Mouse (Mus musculus) MEL (cell line): ENCODE data around the gene Cpeb4.

Experiments
- CTCF ChIP-seq, 3 experiments: IDR thresholded peaks in 2 of 3; conservative IDR thresholded peaks in 1 of 3; 2 replicates each; pipeline ENCODE4 v1.5.1; 2011 to 2012; ENCODE audit warnings: low read length in 3 of 3, low read depth in 2 of 3, mild to moderate bottlenecking in 2 of 3, improper control_type of control experiment in 1 of 3, inconsistent platforms in 1 of 3, mixed read lengths in 1 of 3, moderate library complexity in 1 of 3; ENCODE audit not compliant: control insufficient read depth in 1 of 3, insufficient read depth in 1 of 3, poor library complexity in 1 of 3, severe bottlenecking in 1 of 3
- ELF1 ChIP-seq: IDR thresholded peaks from 2 replicates; pipeline ENCODE4 v1.6.1; 2014; ENCODE audit warnings: low read depth, mild to moderate bottlenecking, inconsistent platforms, low read length, improper control_type of control experiment, moderate library complexity
- HCFC1 ChIP-seq: IDR thresholded peaks from 2 replicates; pipeline ENCODE4 v1.6.1; 2012; ENCODE audit warnings: low read depth, mild to moderate bottlenecking, inconsistent platforms, low read length, improper control_type of control experiment, moderate library complexity
- JUND ChIP-seq: IDR thresholded peaks from 2 replicates; pipeline ENCODE4 v1.6.1; 2011; ENCODE audit warnings: low read depth, mild to moderate bottlenecking, improper control_type of control experiment, low read length
- MAZ ChIP-seq: IDR thresholded peaks from 2 replicates; pipeline ENCODE4 v1.6.1; 2012; ENCODE audit warnings: low read depth, mild to moderate bottlenecking, inconsistent platforms, low read length, improper control_type of control experiment
- POLR2AphosphoS5 ChIP-seq: IDR thresholded peaks from 2 replicates; pipeline ENCODE4 v1.6.1; 2012; ENCODE audit warnings: low read depth, borderline replicate concordance, mild to moderate bottlenecking, inconsistent platforms, low read length, moderate library complexity, mixed read lengths
- TBP ChIP-seq: IDR thresholded peaks from 2 replicates; pipeline ENCODE4 v1.8.0; 2011; ENCODE audit warnings: low read depth, low read length, improper control_type of control experiment
- USF1 ChIP-seq: IDR thresholded peaks from 2 replicates; pipeline ENCODE4 v1.6.1; 2014; ENCODE audit warnings: low read depth, mild to moderate bottlenecking, inconsistent platforms, low read length, improper control_type of control experiment, moderate library complexity
- ZC3H11A ChIP-seq: IDR thresholded peaks from 2 replicates; pipeline ENCODE4 v1.6.1; 2012; ENCODE audit warnings: low read depth, mild to moderate bottlenecking, inconsistent platforms, low read length, improper control_type of control experiment
- ZKSCAN1 ChIP-seq: IDR thresholded peaks from 2 replicates; pipeline ENCODE4 v1.6.1; 2012; ENCODE audit warnings: low read depth, mild to moderate bottlenecking, inconsistent platforms, low read length, improper control_type of control experiment, moderate library complexity

DNA sequence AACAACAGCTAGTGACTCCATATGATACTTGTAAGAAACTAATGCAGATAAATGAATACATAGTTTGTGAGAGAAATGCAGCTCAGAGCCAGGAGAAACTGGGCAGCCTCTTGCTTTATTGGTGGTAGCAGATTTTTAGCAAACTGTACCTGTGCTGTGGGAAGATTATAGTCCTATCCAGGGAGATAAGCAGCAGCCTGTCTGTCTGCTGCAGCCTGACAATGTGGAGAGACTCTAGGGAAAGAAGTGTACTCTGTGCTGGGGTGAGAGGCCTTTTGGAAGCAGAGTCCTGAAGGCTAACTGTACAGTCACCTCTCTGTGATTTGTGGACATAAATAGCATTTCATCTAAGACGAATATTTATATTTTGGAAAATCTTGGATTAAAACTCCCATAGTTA is 11.7 kb downstream of the Cpeb4 start:
- TF ChIP-seq CTCF (IDR thresholded peaks at IDR 0.05 in 2 of 3, conservative IDR thresholded peaks at IDR 0.05 in 1 of 3; ENCODE audit: control insufficient read depth in 1 of 3, insufficient read depth in 1 of 3, low read depth in 2 of 3, low read length in 3 of 3, poor library complexity in 1 of 3, severe bottlenecking in 1 of 3) (no peak), ZKSCAN1 (no peak), POLR2AphosphoS5 (no peak), USF1 (no peak), HCFC1 (no peak), MAZ (no peak), TBP (no peak), ELF1 (no peak), ZC3H11A (no peak), JUND (no peak)
